Mouse (Mus musculus) forebrain, embryonic 10.5 days (tissue): Measurements from ENCODE around the gene Ring1. TPM values are rescaled to one million over a fixed set of nuclear protein-coding genes. Genes with fewer than 3 reads are reported as not detected.
"Not testable (repeated sequence)": the region's sequence is repeated elsewhere in the genome, so short reads cannot be mapped to it uniquely, and the experiment has no call there.

Experiments
- DNase-seq: peaks from one replicate; pipeline ENCODE4 v3.0.0-alpha.2; 2017; ENCODE audit warnings: low spot score; ENCODE audit errors: extremely low spot score
- H3K27ac ChIP-seq: fragments of 300-500 bp; sonication (generic); 2 replicates; pipeline ENCODE4 v1.5.1; 2016; ENCODE audit warnings: mild to moderate bottlenecking
- H3K27me3 ChIP-seq: fragments of 300-500 bp; sonication (generic); 2 replicates; pipeline ENCODE4 v1.6.1; 2016; ENCODE audit warnings: mild to moderate bottlenecking; ENCODE audit not compliant: poor library complexity, severe bottlenecking
- H3K36me3 ChIP-seq: fragments of 300-500 bp; sonication (generic); replicated peaks from 2 replicates; pipeline ENCODE4 v1.6.1; 2016; ENCODE audit warnings: mild to moderate bottlenecking, moderate library complexity
- H3K4me1 ChIP-seq: fragments of 300-500 bp; sonication (generic); 2 replicates; pipeline ENCODE4 v1.6.1; 2016
- H3K4me3 ChIP-seq: fragments of 300-500 bp; sonication (generic); 2 replicates; pipeline ENCODE4 v1.5.1; 2016; ENCODE audit warnings: mild to moderate bottlenecking, moderate library complexity
- H3K9me3 ChIP-seq: fragments of 300-500 bp; sonication (generic); 2 replicates; pipeline ENCODE4 v1.6.1; 2016; ENCODE audit warnings: mild to moderate bottlenecking, moderate library complexity
- WGBS: fragments of 180-500 bp; shearing (Covaris S2); methylation state at CpG from one replicate; pipeline ENCODE4 v1.1.7; 2016; 5-methylcytosine and 5-hydroxymethylcytosine counted together
- polyA plus RNA-seq: library from polyadenylated mRNA; unstranded; fragments of >200 nt; fragmentation: Nextera tagmentation; extraction: Ambion mirVana; gene quantifications from 2 replicates; pipeline ENCODE4 v1.2.1, GENCODE M21; 2016

Ring1 gene
- polyA plus RNA-seq, 1 experiment from 2014 or later = 12.4 TPM

DNA sequence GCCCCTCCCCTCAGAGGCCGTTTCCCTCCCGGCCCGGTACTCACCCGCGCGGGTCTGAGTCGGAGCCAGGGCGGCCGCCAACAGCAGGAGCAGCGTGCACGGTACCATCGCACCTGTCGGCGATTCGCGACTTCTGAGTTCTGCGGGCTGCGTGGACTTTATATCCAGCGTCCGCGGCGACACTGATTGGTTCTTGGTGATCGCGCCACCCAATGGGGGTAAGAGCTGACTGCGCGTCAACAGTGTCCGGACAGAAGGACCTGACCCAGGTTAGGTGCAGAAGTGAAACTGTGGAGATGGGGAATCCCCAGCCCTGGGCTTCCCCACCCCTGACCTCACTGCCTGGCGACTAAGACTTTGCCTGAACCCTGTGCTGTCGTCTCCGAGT lies 24.3 kb downstream of the Ring1 start, which contains the start of gene H2-K1:
H2-K1 (minus strand) TSS at position 198 of the 388 bp plus-strand sequence.
- DNase-seq = peak; percentile 75
- H3K27ac ChIP-seq = peak within 1 kb of the TSS; percentile 82
- no peaks in the 10 kb centered on the region for H3K9me3 ChIP-seq
- no peaks in the 10 kb centered on the region for H3K36me3 ChIP-seq
- peaks cover 55% of the 10 kb centered on the region for H3K27me3 ChIP-seq
- WGBS = under 1% methylated on average over 30 of the region's 30 CpGs
- H3K4me1 ChIP-seq = peaks cover 20% of the 10 kb centered on the region
- H3K4me3 ChIP-seq = peak within 1 kb of the TSS; percentile 73

DNA sequence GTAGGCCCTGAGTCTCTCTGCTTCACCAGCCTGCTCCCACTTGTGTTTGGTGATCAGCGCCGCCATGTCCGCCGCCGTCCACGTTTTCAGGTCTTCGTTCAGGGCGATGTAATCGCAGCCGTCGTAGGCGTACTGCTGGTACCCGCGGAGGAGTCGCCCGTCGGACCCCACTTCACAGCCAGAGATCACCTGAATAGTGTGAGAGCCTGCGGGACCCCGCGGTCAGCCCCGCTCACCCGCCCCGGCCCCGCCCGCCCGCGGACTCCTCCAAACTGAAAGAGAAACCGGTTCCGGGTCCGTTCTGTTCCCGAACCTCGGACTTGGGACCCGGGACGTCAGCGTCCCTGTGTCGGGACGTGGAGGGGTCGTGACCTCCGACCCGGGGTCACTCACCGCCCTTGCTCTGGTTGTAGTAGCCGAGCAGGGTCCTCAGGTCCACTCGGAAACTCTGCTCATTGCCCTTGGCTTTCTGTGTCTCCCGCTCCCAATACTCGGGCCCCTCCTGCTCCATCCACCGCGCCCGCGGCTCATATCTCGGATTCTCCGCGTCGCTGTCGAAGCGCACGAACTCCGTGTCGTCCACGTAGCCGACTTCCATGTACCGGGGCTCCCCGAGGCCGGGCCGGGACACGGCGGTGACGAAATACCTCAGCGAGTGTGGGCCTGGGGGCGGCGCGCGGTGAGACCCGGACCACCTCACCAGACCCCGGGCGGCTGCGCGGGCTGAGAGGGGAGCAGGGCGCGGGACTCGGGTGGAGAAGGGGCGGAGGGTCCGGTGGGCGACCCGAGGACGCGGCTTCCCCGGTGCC lies 24.9 kb downstream of the Ring1 start:
- peak overlapping the region; percentile 73 for H3K4me3 ChIP-seq
- no peak for DNase-seq
- H3K4me1 ChIP-seq = peaks cover 20% of the 10 kb centered on the region
- peak overlapping the region; percentile 82 for H3K27ac ChIP-seq
- H3K27me3 ChIP-seq = peaks cover 55% of the 10 kb centered on the region
- no peaks in the 10 kb centered on the region for H3K36me3 ChIP-seq
- 2% methylated on average over 87 of the region's 87 CpGs for WGBS
- no peaks in the 10 kb centered on the region for H3K9me3 ChIP-seq

DNA sequence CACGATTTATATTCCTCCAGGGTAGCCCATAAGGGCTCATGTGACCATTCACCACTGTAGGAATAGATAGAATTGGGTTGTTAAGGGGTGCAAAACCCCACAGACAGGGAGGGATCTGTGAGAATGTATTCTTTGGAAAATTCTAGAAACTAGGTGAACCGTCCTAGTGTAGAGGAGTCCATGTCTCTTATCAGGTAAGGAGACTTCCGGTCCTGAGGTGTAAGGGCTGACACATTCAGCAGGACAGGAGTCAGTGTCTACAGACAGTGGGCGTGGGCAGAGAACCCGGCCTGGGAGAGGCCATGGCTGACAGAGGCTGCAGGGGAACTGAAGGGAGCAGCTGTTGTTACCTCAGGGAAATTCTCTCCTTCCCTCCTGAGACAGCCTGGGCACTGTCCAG lies 25.8 kb downstream of the Ring1 start:
- not testable (repeated sequence) for DNase-seq, H3K27ac ChIP-seq, H3K36me3 ChIP-seq, H3K9me3 ChIP-seq
- peaks cover 55% of the 10 kb centered on the region for H3K27me3 ChIP-seq
- H3K4me1 ChIP-seq = peaks cover 20% of the 10 kb centered on the region
- H3K4me3 ChIP-seq = 0 out of 2 replicates have a peak overlapping the region, but pooled peaks have one; percentile 73
- 71% methylated on average over 5 of the region's 5 CpGs for WGBS

DNA sequence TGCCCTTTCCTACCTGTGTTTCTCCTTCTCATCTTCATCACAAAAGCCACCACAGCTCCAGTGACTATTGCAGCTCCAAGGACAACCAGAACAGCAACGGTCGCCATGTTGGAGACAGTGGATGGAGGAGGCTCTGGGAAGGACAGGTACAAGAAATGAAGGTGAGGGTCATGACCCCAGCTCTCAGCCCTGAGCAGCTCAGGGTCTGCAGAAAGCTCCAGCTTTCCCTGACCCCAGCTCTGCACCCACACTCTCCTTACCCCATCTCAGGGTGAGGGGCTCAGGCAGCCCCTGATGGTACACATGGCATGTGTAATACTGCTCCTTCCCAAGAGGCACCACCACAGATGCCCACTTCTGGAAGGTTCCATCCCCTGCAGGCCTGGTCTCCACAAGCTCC lies 27.5 kb downstream of the Ring1 start:
- not testable (repeated sequence) for H3K4me3 ChIP-seq, H3K27ac ChIP-seq, DNase-seq, H3K9me3 ChIP-seq, H3K36me3 ChIP-seq
- 98% methylated on average over 2 of the region's 2 CpGs for WGBS
- Histone ChIP-seq H3K4me1 (peaks cover 17% of the 10 kb centered on the region), H3K27me3 (peaks cover 52% of the 10 kb centered on the region)

DNA sequence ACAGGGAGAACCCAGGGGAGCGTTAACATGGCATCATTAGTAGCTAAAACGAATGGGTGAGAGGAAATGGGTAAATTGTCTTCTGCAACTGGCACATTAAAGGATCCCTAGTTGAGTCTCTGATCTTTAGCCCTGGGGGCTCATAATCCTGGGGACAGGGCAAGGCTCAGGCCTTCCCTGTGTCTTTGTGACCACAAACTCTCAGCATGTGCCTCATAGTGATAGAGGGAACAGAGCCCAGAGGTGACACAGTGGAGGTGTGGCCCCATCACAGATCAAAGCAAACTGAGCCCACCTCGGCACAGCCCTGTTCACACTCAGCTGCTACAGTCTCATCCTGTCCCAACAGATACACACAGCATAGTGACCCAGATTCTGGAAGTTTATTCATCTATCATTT lies 28.8 kb downstream of the Ring1 start:
- Histone ChIP-seq H3K4me1 (peaks cover 16% of the 10 kb centered on the region), H3K4me3 (no peak overlapping the region), H3K9me3 (no peaks in the 10 kb centered on the region), H3K27me3 (peaks cover 38% of the 10 kb centered on the region), H3K36me3 (no peaks in the 10 kb centered on the region), H3K27ac (no peak overlapping the region)
- 76% methylated on average over 3 of the region's 3 CpGs for WGBS
- DNase-seq = no peak

DNA sequence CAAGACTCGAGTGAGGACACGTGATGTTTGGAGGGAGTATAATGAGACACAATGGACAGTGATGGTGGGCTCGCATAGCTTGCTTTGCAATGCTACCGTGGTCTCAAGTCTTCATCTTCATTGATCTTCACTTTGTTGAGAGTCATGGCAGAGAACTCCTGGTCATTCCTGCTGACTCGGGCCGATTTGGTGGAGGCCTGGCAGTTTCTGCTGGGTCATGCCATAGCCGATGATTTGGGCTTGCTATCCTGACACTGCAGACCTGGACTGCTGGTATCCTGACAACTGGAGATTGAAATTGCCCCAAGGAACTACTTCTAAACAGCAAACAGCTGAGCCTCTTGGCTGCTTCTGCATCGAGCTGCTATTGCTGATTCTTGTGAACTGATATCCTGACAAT lies 29.5 kb downstream of the Ring1 start:
- Histone ChIP-seq H3K27me3 (peaks cover 31% of the 10 kb centered on the region), H3K4me3 (no peak overlapping the region), H3K9me3 (no peaks in the 10 kb centered on the region), H3K4me1 (peaks cover 9% of the 10 kb centered on the region), H3K27ac (no peak overlapping the region), H3K36me3 (no peaks in the 10 kb centered on the region)
- DNase-seq = no peak
- WGBS = 92% methylated on average over 8 of the region's 8 CpGs

DNA sequence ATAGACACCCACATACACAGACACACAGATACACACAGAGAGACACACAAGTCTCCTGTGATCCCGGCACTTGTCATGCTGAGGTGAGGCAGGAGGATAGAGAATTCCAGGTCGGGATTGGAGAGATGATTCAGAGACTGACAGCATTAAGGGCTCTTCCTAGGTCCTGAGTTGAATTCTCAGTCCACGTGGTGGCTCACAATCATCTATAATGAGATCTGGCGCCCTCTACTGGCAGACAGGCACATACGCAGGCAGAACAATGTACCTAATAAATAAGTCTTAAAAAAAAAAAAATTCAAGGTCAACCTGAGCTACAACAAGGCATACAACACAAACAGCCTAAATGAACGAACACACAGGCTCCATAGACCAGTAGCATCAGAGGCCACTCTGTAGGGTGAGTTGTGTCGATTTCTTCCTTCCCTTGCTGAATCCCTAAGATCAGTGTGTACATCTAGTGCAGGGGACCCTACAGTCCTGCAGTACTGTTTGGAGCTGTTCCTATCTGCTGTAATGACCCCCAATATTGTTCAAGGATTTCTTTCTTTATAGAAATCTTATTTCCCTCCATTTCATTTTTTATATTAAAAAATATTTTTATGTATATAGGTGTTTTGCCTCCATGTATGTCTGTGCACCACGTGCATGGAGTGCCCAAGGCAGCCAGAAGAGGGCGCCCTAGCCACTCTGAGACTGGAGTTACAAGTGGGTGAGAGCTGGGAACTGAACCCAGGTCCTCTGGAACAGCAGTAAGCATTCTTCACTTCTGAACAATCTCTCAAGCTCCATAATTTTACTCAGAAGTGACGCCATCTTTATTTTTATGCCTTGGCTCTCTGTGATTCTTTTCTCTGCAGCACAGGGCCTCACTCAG lies 32.5 kb downstream of the Ring1 start:
- H3K4me1 ChIP-seq = no peaks in the 10 kb centered on the region
- no peak overlapping the region; the same call in 1 of the 2 replicates for H3K4me3 ChIP-seq
- H3K9me3 ChIP-seq = no peaks in the 10 kb centered on the region
- H3K27ac ChIP-seq = no peak overlapping the region
- WGBS = 31% methylated on average over 10 of the region's 10 CpGs
- no peaks in the 10 kb centered on the region for H3K36me3 ChIP-seq
- peak; percentile 76 for DNase-seq
- peaks cover 11% of the 10 kb centered on the region for H3K27me3 ChIP-seq

DNA sequence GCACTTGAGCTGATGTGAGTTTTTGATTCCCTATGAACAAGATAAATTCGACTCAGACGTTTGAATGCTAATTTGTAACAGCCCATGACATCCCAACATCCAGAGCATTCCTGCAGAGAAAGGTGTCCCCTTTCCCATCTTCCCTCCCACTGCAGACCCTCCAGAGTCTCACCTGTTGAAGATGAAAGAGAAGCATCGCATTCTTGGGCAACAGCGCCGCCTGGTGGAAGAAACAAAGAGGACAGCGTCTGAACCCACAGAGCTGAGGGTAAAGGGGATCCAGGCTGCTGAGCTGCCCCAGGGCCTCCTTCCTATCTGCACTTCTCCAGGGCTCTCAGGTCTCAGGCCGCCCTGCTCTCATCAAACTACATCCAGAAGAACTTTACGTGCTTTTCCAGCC lies 42.3 kb downstream of the Ring1 start:
- Histone ChIP-seq H3K4me3 (peak overlapping the region; percentile 65), H3K4me1 (peaks cover 35% of the 10 kb centered on the region), H3K27me3 (peaks cover 38% of the 10 kb centered on the region)
- peak; percentile 60 for DNase-seq
- not testable (repeated sequence) for H3K36me3 ChIP-seq, H3K27ac ChIP-seq, H3K9me3 ChIP-seq
- WGBS = 11% methylated on average over 8 of the region's 8 CpGs

DNA sequence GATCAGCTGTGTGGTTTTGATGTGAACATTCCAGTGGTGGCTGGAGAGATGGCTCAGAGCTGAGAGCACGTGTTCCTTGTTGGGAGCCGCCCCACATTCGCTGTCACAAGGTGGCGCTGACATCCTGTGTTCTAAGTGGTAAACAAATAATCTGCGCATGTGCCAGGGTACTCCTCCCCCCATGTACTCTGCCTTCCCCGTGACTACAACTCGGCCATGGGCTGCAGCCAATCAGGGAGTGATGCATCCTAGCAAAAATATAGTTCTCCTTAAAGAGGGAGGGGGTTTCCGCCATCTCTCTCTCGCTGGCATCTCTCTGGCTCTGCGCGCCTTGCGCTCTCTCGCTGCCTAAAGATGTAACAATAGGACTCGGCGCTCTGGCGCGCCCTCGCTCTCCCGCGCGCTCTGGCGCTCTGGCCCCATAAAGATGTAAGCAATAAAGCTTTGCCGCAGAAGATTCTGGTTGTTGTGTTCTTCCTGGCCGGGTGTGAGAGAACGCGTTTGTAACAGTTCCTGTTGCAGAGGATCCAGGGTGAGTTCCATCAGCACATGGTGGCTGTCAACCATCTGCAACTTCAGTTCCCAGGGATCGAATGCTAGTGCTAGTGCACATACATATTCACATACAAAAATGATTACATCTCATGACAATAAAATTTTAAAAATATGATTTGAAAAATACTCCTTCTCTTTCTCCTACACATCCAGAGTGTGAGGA lies 43.1 kb downstream of the Ring1 start:
- H3K4me1 ChIP-seq = peaks cover 35% of the 10 kb centered on the region
- DNase-seq = peak; percentile 91
- H3K36me3 ChIP-seq, H3K9me3 ChIP-seq: not testable (repeated sequence)
- WGBS = 2% methylated on average over 27 of the region's 27 CpGs
- peak overlapping the region; percentile 65 for H3K4me3 ChIP-seq
- peaks cover 46% of the 10 kb centered on the region for H3K27me3 ChIP-seq
- peak overlapping the region; percentile 89 for H3K27ac ChIP-seq

DNA sequence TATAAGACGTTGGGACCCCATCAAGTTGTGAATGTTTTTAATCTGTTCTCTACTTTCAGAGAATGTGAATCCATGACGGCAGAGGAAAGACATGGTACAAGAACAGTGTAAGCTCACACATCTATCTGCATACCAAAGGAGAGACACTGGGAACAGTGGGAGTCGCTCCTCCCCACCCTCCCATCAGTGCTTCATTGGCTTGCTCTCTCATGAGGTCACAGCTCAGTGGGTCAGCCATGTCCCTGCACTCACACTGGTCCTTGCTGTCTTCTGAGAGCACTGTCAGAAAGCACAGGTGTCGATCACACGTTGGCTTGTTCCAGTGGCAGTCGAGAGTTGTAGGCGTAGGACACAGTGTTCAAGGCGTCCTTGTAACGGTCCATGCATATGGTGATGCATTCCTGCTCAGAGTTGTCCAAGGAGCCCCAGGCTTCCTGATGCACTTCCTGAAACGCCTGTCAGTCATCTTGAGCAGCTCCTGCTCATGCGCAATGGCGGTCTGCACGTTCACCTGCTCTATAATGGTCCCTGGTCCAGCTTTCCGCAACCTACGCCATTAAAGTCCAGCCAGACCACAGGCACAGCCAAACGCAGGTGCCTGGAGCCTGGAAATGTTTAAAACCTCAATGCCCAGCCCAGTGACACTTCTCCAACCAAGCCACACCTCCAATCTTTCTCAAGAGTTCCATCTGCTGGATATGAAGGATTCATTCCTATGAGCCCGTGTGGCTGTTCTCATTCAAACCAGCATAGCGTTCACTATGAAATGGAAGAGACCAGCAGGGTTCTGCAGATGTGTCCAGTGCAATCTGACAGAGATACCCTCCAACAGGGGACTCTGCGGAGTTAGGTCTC lies 44.1 kb downstream of the Ring1 start:
- no peaks in the 10 kb centered on the region for H3K9me3 ChIP-seq
- WGBS = 82% methylated on average over 19 of the region's 19 CpGs
- DNase-seq = no peak
- H3K27ac ChIP-seq = peak overlapping the region; percentile 89
- no peaks in the 10 kb centered on the region for H3K36me3 ChIP-seq
- peaks cover 35% of the 10 kb centered on the region for H3K4me1 ChIP-seq
- peaks cover 52% of the 10 kb centered on the region for H3K27me3 ChIP-seq
- peak overlapping the region; percentile 65; the same call in 1 of the 2 replicates for H3K4me3 ChIP-seq

DNA sequence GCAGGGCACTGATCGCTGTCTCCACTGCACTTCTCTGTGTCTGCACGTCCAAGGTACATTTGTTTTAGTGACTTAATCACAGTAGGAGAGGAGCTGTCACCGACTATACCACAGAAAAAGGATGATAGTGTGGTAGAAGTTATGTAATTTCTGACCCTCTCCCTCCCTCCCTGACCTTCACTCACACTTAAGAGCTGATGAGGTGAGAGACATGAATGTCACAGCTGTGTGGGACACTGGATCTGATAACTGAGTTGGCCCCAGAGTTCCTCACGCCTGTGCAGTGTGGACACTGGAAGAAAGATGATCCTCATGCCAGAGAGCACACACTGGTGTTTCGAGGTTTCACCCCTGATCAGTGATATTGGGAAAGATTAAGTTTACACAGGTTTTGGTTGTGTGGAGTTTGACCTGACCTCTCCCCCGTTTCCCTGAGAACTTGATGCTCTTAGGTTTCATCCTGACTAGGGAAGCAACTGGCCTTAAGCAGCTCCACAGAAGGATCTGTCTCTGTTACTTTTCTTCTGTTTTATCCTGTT lies 44.9 kb downstream of the Ring1 start:
- Histone ChIP-seq H3K9me3 (no peaks in the 10 kb centered on the region), H3K27ac (no peak overlapping the region), H3K4me3 (no peak overlapping the region), H3K27me3 (peaks cover 52% of the 10 kb centered on the region), H3K36me3 (no peaks in the 10 kb centered on the region), H3K4me1 (peaks cover 35% of the 10 kb centered on the region)
- 83% methylated on average over 6 of the region's 6 CpGs for WGBS
- no peak for DNase-seq
